Mouse (Mus musculus) heart, embryonic 11.5 days (tissue): ENCODE results near the gene Zfp988. TPM values are rescaled to one million over a fixed set of nuclear protein-coding genes. Genes with fewer than 3 reads are reported as not detected.
"Not testable (repeated sequence)": the region's sequence is repeated elsewhere in the genome, so short reads cannot be mapped to it uniquely, and the experiment has no call there.

Experiments used
- ATAC-seq: fragments of 200-750 bp; cut with Nextera tagmentation; replicated peaks from 2 replicates; pipeline ENCODE4 v1.8.0; 2017; ENCODE audit warnings: moderate library complexity; ENCODE audit not compliant: insufficient number of reproducible peaks, low FRiP score, low TSS enrichment
- H3K27ac ChIP-seq: fragments of 300-500 bp; sonication (generic); 2 replicates; pipeline ENCODE4 v1.5.1; 2014; ENCODE audit warnings: mild to moderate bottlenecking, low read depth, low read length
- H3K27me3 ChIP-seq: fragments of 300-500 bp; sonication (generic); 2 replicates; pipeline ENCODE4 v1.6.1; 2014; ENCODE audit warnings: mild to moderate bottlenecking, low read length, mixed read lengths; ENCODE audit not compliant: control insufficient read depth, insufficient read depth
- H3K36me3 ChIP-seq: fragments of 300-500 bp; sonication (generic); 2 replicates; pipeline ENCODE4 v1.6.1; 2014; ENCODE audit warnings: mild to moderate bottlenecking, low read length, moderate library complexity, mixed read lengths; ENCODE audit not compliant: control insufficient read depth, insufficient read depth
- H3K4me1 ChIP-seq: fragments of 300-500 bp; sonication (generic); 2 replicates; pipeline ENCODE4 v1.6.1; 2014; ENCODE audit warnings: low read length; ENCODE audit not compliant: control insufficient read depth, insufficient read depth
- H3K4me2 ChIP-seq: fragments of 300-500 bp; sonication (generic); 2 replicates; pipeline ENCODE4 v1.6.1; 2014; ENCODE audit warnings: mild to moderate bottlenecking, moderate library complexity
- H3K4me3 ChIP-seq: fragments of 300-500 bp; sonication (generic); 2 replicates; pipeline ENCODE4 v1.5.1; 2014; ENCODE audit warnings: low read depth, low read length
- H3K9ac ChIP-seq: fragments of 300-500 bp; sonication (generic); 2 replicates; pipeline ENCODE4 v1.6.1; 2014; ENCODE audit warnings: mild to moderate bottlenecking, low read depth, low read length, moderate library complexity
- H3K9me3 ChIP-seq: fragments of 300-500 bp; sonication (generic); replicated peaks from 2 replicates; pipeline ENCODE4 v1.6.1; 2016; ENCODE audit warnings: low read length; ENCODE audit not compliant: control insufficient read depth
- WGBS: fragments of 180-500 bp; shearing (Covaris S2); extraction: QIAGEN DNeasy Blood & Tissue Kit; methylation state at CpG from one replicate; pipeline ENCODE4 v1.1.7; 2014; ENCODE audit not compliant: insufficient replicate concordance; 5-methylcytosine and 5-hydroxymethylcytosine counted together
- polyA plus RNA-seq: library from polyadenylated mRNA; unstranded; fragments of >200 nt; fragmentation: Nextera tagmentation; extraction: Ambion mirVana; gene quantifications from 2 replicates; pipeline ENCODE4 v1.2.1, GENCODE M21; 2014

The Zfp988 gene
- polyA plus RNA-seq, 1 experiment from 2014 or later, result 0.11 TPM

GRCm38 (mm10) chr4:147339601-147340219 lies 34.2 kb downstream of the Zfp988 start:
- H3K4me1 ChIP-seq, H3K9ac ChIP-seq, H3K36me3 ChIP-seq, H3K4me2 ChIP-seq, H3K27me3 ChIP-seq, ATAC-seq, H3K27ac ChIP-seq, H3K4me3 ChIP-seq: not testable (repeated sequence)
- peaks cover 58% of the 10 kb centered on the region for H3K9me3 ChIP-seq
- 67% methylated on average over 7 of the region's 7 CpGs for WGBS

DNA sequence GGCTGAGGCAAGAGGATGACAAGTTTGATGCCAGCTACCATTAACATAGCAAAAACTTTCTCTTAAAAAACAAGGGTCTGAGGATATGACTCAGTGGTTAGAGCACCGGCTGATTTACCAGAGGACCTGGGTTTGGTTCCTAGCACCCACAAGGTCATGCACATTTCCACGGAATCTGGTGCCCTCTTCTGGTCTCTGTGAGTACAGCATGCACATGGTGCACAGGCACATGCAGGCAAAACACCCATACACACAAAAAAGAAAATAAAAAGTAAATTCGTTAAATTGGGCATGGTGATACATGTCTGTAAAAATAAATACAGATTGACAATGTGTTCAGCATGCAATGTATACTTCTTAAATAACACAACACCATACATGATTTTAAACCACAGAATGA lies 34.8 kb downstream of the Zfp988 start:
- H3K27me3 ChIP-seq, H3K27ac ChIP-seq, H3K4me3 ChIP-seq, H3K4me1 ChIP-seq, H3K36me3 ChIP-seq, ATAC-seq, H3K4me2 ChIP-seq, H3K9ac ChIP-seq: not testable (repeated sequence)
- WGBS, result 59% methylated on average over 3 of the region's 3 CpGs
- peaks cover 56% of the 10 kb centered on the region for H3K9me3 ChIP-seq

GRCm38 (mm10) chr4:147340876-147341275 lies 35.4 kb downstream of the Zfp988 start:
- not testable (repeated sequence) for H3K27me3 ChIP-seq, ATAC-seq, H3K4me2 ChIP-seq, H3K9ac ChIP-seq, H3K27ac ChIP-seq, H3K4me1 ChIP-seq, H3K36me3 ChIP-seq, H3K4me3 ChIP-seq
- WGBS, result 75% methylated on average over 3 of the region's 3 CpGs
- peaks cover 49% of the 10 kb centered on the region for H3K9me3 ChIP-seq

- not testable (repeated sequence) for H3K9ac ChIP-seq, H3K36me3 ChIP-seq, H3K4me1 ChIP-seq, H3K4me3 ChIP-seq, H3K27ac ChIP-seq, H3K4me2 ChIP-seq, H3K27me3 ChIP-seq
- peaks cover 40% of the 10 kb centered on the region for H3K9me3 ChIP-seq
- peak; percentile 89 for ATAC-seq
- WGBS, result 71% methylated on average over 6 of the region's 6 CpGs
Measured at GRCm38 (mm10) chr4:147343042-147343908, 37.8 kb downstream of the Zfp988 start.

GRCm38 (mm10) chr4:147345061-147345554 lies 39.6 kb downstream of the Zfp988 start:
- not testable (repeated sequence) for H3K27ac ChIP-seq, H3K4me3 ChIP-seq, H3K27me3 ChIP-seq, ATAC-seq, H3K9ac ChIP-seq, H3K36me3 ChIP-seq, H3K4me1 ChIP-seq, H3K4me2 ChIP-seq
- 75% methylated on average over 2 of the region's 2 CpGs for WGBS
- peaks cover 41% of the 10 kb centered on the region for H3K9me3 ChIP-seq

GRCm38 (mm10) chr4:147346361-147347035 lies 41.0 kb downstream of the Zfp988 start:
- H3K36me3 ChIP-seq, H3K4me3 ChIP-seq, ATAC-seq, H3K27me3 ChIP-seq, H3K9ac ChIP-seq, H3K27ac ChIP-seq, H3K4me2 ChIP-seq, H3K4me1 ChIP-seq: not testable (repeated sequence)
- WGBS, result 58% methylated on average over 4 of the region's 4 CpGs
- H3K9me3 ChIP-seq, result peaks cover 47% of the 10 kb centered on the region

DNA sequence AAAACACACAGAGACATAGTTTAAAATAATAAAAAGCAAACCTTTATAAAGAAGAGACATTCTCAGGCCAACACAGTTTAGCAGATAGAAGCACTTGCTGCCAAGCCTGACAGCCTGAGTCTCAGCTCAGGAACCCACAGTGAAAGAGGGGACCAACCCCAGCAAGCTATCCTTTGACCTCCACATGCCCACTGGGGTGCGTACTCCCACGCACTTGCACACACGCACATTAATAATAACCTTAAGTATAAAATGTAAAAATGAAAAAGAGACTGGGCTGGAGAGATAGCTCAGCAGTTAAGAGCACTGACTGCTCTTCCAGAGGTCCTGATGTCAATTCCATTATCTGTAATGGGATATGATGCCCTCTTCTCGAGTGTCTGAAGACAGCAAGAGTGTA lies 41.8 kb downstream of the Zfp988 start:
- H3K9me3 ChIP-seq, result peaks cover 47% of the 10 kb centered on the region
- not testable (repeated sequence) for H3K4me2 ChIP-seq, H3K36me3 ChIP-seq, ATAC-seq, H3K9ac ChIP-seq, H3K27ac ChIP-seq, H3K4me1 ChIP-seq, H3K27me3 ChIP-seq, H3K4me3 ChIP-seq
- WGBS, result 57% methylated on average over 4 of the region's 4 CpGs

- H3K4me3 ChIP-seq, H3K27me3 ChIP-seq, H3K4me2 ChIP-seq, ATAC-seq, H3K4me1 ChIP-seq, H3K27ac ChIP-seq, H3K36me3 ChIP-seq, H3K9ac ChIP-seq: not testable (repeated sequence)
- 58% methylated on average over 1 of the region's 3 CpGs for WGBS
- H3K9me3 ChIP-seq, result peaks cover 46% of the 10 kb centered on the region
Measured at GRCm38 (mm10) chr4:147347880-147348279, 42.4 kb downstream of the Zfp988 start.
